Mouse (Mus musculus) adrenal gland, adult 18-20 months (tissue): ENCODE data around the gene Galnt2. TPM values are rescaled to one million over a fixed set of nuclear protein-coding genes. Genes with fewer than 3 reads are reported as not detected.

ENCODE experiments used
- DNase-seq, 2 experiments: peaks; one replicate each; pipeline ENCODE4 v3.0.0; 2021 to 2022; ENCODE audit warnings: low spot score in 2 of 2
- total RNA-seq, 2 experiments: library from RNA; stranded (reverse); gene quantifications; 1 replicate in 1 of 2; 2 replicates in 1 of 2; pipeline ENCODE4 v1.2.3; 2021

Gene Galnt2
- total RNA-seq, 2 experiments from 2014 or later, result 54.3 to 63.6 TPM

DNA sequence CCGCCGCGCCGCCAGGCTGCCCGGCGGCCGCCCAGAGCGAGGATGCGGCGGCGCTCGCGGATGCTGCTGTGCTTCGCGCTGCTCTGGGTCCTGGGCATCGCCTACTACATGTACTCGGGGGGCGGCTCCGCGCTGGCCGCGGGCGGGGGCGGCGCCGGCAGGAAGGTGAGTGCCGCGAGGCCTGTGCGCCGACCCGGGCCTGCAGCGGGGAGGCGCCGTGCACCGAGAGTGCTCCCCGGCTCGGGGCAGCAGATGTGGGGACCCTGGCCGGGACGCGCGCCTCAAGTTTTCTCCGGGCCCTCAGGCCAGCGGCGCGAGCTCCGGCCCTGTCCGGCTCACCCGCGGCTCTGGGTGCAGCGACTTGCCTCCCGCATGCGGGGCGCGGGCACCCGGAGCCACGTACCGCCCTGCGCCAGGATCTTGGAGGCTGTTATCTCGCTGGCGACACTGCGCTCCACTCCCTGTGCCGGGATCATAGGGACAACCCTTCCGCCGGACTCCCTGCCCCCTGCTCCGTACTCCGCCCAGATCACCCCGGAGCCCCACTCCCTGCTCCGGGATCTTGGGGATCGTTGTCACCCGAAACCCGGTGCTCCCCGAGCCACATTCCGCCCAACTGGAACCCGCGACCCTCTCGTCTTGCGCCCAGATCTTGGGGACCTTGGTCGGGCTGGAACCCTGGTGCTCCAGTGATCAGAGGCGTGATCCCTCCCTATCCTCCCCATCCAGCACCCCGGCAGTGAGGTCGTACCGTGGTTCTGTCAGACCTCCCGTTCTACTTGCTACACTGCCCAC, 491 bp downstream of the Galnt2 start:
- peak; percentile 55 to 71 for DNase-seq

GRCm38 (mm10) chr8:124232280-124232600, 1.0 kb downstream of the Galnt2 start:
- no peak for DNase-seq

GRCm38 (mm10) chr8:124234496-124234895, 3.3 kb downstream of the Galnt2 start:
- DNase-seq, result no peak

GRCm38 (mm10) chr8:124235536-124235935, 4.3 kb downstream of the Galnt2 start:
- no peak for DNase-seq

DNA sequence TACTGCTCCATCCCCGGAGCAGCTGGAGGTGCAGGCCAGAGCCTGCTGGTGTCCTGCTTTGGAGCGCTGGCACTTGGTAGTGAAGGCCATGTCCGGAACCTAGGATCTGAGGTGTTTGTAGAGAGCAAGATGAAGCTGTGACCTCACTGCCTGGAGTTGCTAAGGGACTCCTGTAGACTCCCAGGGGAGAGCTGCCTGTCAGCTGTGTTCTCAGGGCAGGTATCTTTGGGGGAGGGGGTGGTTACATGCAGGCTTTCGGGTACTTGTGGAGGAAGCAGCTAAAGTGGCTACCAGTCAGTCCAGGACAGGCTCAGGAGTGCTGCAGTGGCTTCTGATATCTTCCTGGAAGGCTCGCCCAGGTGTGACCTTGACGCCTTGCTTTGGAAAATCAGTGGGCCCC, 8.2 kb downstream of the Galnt2 start:
- no peak for DNase-seq

GRCm38 (mm10) chr8:124240932-124241331, 9.7 kb downstream of the Galnt2 start:
- DNase-seq, result no peak

- DNase-seq, result no peak
These were observed 11.0 kb downstream of the Galnt2 start for GRCm38 (mm10) chr8:124242208-124242607.

- DNase-seq, result no peak
These were observed 11.7 kb downstream of the Galnt2 start for GRCm38 (mm10) chr8:124242913-124243312.

- DNase-seq, result no peak
These were observed 16.4 kb downstream of the Galnt2 start for GRCm38 (mm10) chr8:124247581-124247980.

GRCm38 (mm10) chr8:124248688-124249087, 17.5 kb downstream of the Galnt2 start:
- no peak for DNase-seq

DNA sequence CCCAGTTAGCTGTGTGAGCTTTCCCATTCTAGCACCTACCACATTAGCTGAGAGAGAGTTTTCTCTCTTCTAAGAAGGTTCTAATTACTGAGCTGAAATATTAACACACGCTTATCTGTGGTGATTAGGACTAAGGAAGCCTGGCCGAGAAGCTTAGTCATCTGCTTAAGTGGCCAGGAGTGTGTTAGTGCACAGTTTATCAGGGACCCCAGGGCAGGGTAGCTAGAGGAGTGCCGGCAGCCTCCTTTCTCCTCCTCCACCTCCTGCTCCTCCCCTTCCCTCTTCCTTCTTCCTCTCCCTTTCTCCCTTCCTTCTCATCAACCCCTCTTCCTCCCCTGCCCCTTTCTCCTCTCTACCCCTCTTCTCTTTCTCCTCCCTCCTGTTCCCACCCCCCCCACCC, 19.1 kb downstream of the Galnt2 start:
- no peak for DNase-seq

GRCm38 (mm10) chr8:124250785-124251184, 19.6 kb downstream of the Galnt2 start:
- peak in 1 of 2 experiments; percentile 33 for DNase-seq

DNA sequence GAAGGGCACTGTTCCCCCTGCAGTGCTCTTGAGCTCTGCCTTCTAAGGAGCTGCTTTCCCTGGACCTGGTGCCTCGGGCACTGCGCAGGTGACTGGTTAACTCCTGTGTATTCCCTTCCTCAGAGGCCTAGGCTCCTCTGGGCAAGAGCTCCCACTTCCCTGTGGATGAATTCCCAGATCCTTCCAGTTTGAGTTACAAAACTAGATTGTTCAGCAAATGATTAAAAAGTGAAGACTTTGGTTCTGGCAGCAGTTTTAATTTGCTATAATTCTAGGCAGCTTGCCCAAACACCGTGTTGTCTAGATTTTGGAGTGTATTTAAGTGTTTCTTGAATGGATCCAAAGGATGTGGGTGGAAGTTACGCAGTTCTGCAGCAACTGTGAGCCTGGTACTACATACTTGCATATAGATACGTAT, 21.4 kb downstream of the Galnt2 start:
- DNase-seq, result no peak

- DNase-seq, result no peak
These were observed 22.7 kb downstream of the Galnt2 start for GRCm38 (mm10) chr8:124253939-124254338.

- no peak for DNase-seq
These were observed 25.6 kb downstream of the Galnt2 start for GRCm38 (mm10) chr8:124256841-124257240.

- DNase-seq, result peak; percentile 41
These were observed 26.2 kb downstream of the Galnt2 start for GRCm38 (mm10) chr8:124257363-124257762.

DNA sequence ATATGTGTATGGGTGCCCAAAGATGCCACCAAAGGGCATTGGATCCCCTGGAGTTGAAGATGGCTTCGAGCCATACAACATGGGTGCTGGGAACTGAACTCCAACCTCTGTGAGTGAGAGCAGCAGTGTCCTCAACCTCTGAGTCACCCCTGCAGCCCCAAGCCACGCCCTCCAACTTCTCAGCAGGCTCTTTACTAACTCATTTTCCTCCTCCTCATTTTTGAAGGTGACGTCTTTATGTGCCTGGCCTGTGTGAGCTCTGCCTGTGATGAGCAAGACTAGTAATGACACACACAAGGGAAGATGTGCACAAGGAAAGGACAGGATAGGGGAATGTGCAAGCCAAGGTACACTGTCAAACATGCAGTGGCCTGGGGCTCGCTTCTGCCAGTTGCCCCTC, 28.0 kb downstream of the Galnt2 start:
- no peak for DNase-seq

DNA sequence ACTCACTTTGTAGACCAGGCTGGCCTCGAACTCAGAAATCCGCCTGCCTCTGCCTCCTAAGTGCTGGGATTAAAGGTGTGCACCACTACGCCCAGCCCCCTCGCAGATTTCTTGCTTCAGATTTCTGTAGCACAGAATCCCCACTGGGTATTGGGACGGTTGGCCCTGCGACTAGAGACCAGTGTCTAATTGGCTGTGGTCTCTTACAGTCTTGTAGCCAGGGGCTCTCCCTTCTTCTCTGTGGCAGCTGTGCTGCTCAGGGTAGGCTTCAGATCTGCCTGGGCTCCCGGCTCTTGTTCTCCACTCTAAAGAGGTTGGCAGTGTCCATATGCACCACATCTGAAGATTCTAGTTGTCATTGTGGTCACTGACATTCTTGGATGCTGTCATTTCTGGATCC, 28.7 kb downstream of the Galnt2 start:
- DNase-seq, result no peak

DNA sequence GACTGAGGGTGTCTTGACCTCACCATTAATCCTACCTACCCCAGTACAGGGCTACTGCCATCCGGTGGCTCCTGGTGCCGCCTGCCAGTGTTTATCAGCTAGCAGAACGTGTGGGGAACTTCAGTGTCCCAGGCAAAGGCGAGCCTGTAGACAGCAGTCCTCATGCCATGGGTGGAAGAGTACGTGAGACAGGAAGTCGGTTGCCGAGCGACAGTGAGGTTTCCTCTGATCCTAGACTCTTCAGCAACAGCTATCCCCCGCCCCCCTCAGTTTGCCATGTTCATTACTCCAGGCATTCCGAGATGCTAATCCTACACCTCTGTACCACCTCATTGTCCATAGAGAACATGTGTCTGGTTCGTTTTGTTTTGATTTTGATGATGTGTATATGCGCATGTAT, 29.2 kb downstream of the Galnt2 start:
- no peak for DNase-seq

DNA sequence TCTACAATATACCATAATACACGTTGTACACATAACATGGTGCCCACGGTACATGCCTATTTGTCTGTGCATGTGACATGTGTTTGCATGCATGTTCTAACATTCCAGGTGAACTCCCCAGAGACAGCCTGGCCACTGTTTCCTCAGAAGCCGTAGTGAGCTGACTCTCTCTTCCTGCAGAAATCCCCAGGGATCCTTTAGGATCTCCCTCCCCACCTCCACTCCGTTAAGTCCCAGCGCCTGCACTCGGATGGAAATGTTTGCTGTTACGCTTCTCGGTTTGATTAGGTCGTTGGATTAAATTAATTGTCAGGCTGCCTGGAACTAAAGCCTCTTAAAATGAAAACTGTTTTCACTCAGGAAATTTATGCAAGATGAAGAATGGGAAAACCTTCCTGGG, 31.9 kb downstream of the Galnt2 start:
- no peak for DNase-seq

GRCm38 (mm10) chr8:124264032-124264431, 32.8 kb downstream of the Galnt2 start:
- no peak for DNase-seq

GRCm38 (mm10) chr8:124264671-124265070, 33.5 kb downstream of the Galnt2 start:
- no peak for DNase-seq

- no peak for DNase-seq
These were observed 33.9 kb downstream of the Galnt2 start for GRCm38 (mm10) chr8:124265130-124265529.
